Mouse (Mus musculus) kidney, embryonic 15.5 days (tissue): ENCODE measurements around the gene Mrpl23. TPM values are rescaled to one million over a fixed set of nuclear protein-coding genes. Genes with fewer than 3 reads are reported as not detected.

Experiments used
- ATAC-seq: fragments of 200-750 bp; cut with Nextera tagmentation; replicated peaks from 2 replicates; pipeline ENCODE4 v1.8.0; 2017; ENCODE audit warnings: moderate TSS enrichment; ENCODE audit not compliant: low FRiP score
- H3K27ac ChIP-seq: fragments of 300-500 bp; sonication (generic); 2 replicates; pipeline ENCODE4 v1.5.1; 2015; ENCODE audit warnings: mild to moderate bottlenecking, inconsistent platforms
- H3K27me3 ChIP-seq: fragments of 300-500 bp; sonication (generic); 2 replicates; pipeline ENCODE4 v1.6.1; 2015; ENCODE audit warnings: inconsistent platforms
- H3K36me3 ChIP-seq: fragments of 300-500 bp; sonication (generic); 2 replicates; pipeline ENCODE4 v1.6.1; 2015; ENCODE audit warnings: inconsistent platforms
- H3K4me1 ChIP-seq: fragments of 300-500 bp; sonication (generic); 2 replicates; pipeline ENCODE4 v1.6.1; 2015; ENCODE audit warnings: inconsistent platforms
- H3K4me2 ChIP-seq: fragments of 300-500 bp; sonication (generic); 2 replicates; pipeline ENCODE4 v1.6.1; 2015; ENCODE audit warnings: moderate library complexity, mild to moderate bottlenecking, inconsistent platforms
- H3K4me3 ChIP-seq: fragments of 300-500 bp; sonication (generic); replicated peaks from 2 replicates; pipeline ENCODE4 v1.5.1; 2015; ENCODE audit warnings: mild to moderate bottlenecking, inconsistent platforms
- H3K9ac ChIP-seq: fragments of 300-500 bp; sonication (generic); 2 replicates; pipeline ENCODE4 v1.6.1; 2015; ENCODE audit warnings: mild to moderate bottlenecking, inconsistent platforms
- H3K9me3 ChIP-seq: fragments of 300-500 bp; sonication (generic); replicated peaks from 2 replicates; pipeline ENCODE4 v1.6.1; 2016; ENCODE audit warnings: inconsistent platforms
- WGBS: fragments of 180-500 bp; shearing (Covaris S2); methylation state at CpG from one replicate; pipeline ENCODE4 v1.1.7; 2015; ENCODE audit warnings: mixed read lengths; 5-methylcytosine and 5-hydroxymethylcytosine counted together
- polyA plus RNA-seq: library from polyadenylated mRNA; unstranded; fragments of >200 nt; fragmentation: Nextera tagmentation; extraction: Ambion mirVana; gene quantifications from 2 replicates; pipeline ENCODE4 v1.2.1, GENCODE M21; 2015

Gene Mrpl23
- polyA plus RNA-seq, 1 experiment from 2014 or later = 25.8 TPM

DNA sequence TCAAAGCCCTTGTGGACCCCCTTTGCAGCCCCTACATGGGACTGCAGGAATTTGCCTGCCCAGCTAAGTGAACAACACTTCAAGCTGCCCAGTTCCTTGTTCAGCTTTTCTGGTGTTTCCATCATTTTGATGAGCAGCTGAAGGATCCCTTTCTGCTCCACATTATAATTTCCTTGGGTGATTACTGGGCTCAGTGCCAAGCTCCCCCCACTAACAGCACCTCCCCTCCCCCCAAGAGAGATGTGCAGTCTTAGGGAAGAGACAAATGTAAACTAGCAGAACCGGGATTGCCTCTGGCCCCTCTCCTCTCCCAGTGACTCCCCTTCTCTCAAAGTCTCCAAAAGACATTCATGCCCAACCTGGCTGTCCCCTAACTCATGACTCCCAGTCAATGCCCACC, 22.1 kb downstream of the Mrpl23 start:
- 10% methylated on average over 1 of the region's 1 CpGs for WGBS
- Histone ChIP-seq H3K9ac (peak overlapping the region; percentile 15; the same call in 1 of the 2 replicates), H3K9me3 (no peaks in the 10 kb centered on the region), H3K27me3 (no peaks in the 10 kb centered on the region), H3K36me3 (no peaks in the 10 kb centered on the region), H3K4me1 (peaks cover 60% of the 10 kb centered on the region), H3K4me2 (no peak overlapping the region), H3K4me3 (no peak overlapping the region), H3K27ac (peak overlapping the region; percentile 93)
- no peak for ATAC-seq

DNA sequence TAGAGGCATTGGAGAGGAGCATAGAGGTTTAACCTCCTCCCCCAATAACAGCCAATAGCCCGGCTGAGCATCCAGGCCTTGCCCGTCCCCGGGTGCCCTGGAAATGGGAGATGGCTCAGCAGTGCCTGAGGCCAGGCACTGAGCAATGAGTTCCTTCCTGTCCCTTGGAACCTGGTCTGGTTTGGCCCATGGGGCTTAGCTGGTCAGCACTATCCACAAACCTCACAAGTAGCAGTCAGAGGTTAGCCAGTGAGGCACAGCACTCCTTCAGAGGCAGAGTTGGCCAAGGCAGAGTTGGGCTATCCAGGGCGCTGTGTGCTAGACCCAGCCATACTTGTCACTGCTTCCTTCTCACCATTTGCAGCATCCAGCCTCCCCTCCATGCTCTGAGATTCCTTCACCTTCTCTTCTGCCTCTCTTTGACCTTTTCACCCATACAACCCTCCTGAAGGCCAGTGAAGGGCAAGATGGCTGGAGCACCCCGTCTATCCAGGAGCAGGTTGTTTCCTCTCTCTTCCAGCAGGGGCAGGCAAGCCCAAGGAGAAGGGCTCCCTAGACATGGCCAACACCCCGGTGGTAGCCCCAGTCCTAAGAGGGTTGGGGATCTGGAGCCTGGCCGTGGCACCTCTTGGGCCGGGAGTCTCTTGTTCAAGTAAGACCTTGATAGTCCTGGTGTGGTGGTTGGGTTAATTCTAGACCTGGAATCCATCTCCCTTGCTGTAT, 23.0 kb downstream of the Mrpl23 start:
- no peak overlapping the region for H3K4me3 ChIP-seq
- no peak overlapping the region for H3K9ac ChIP-seq
- H3K27ac ChIP-seq = no peak overlapping the region
- H3K36me3 ChIP-seq = no peaks in the 10 kb centered on the region
- no peak for ATAC-seq
- peaks cover 63% of the 10 kb centered on the region for H3K4me1 ChIP-seq
- no peak overlapping the region for H3K4me2 ChIP-seq
- no peaks in the 10 kb centered on the region for H3K27me3 ChIP-seq
- WGBS = 82% methylated on average over 8 of the region's 8 CpGs
- H3K9me3 ChIP-seq = no peaks in the 10 kb centered on the region

GRCm38 (mm10) chr7:142556089-142556476, 23.6 kb downstream of the Mrpl23 start:
- Histone ChIP-seq H3K36me3 (no peaks in the 10 kb centered on the region), H3K27ac (no peak overlapping the region), H3K4me1 (peaks cover 63% of the 10 kb centered on the region), H3K9me3 (no peaks in the 10 kb centered on the region), H3K9ac (no peak overlapping the region), H3K4me2 (no peak overlapping the region), H3K4me3 (no peak overlapping the region), H3K27me3 (no peaks in the 10 kb centered on the region)
- ATAC-seq = no peak
- 92% methylated on average over 2 of the region's 2 CpGs for WGBS

GRCm38 (mm10) chr7:142557696-142558095, 25.2 kb downstream of the Mrpl23 start:
- Histone ChIP-seq H3K27ac (no peak overlapping the region), H3K4me1 (peaks cover 68% of the 10 kb centered on the region), H3K4me3 (no peak overlapping the region)

GRCm38 (mm10) chr7:142558511-142559146, 26.1 kb downstream of the Mrpl23 start:
- H3K9ac ChIP-seq = no peak overlapping the region
- H3K9me3 ChIP-seq = no peaks in the 10 kb centered on the region
- peaks cover 68% of the 10 kb centered on the region for H3K4me1 ChIP-seq
- no peak overlapping the region for H3K4me3 ChIP-seq
- no peak overlapping the region for H3K4me2 ChIP-seq
- H3K36me3 ChIP-seq = no peaks in the 10 kb centered on the region
- 94% methylated on average over 9 of the region's 9 CpGs for WGBS
- H3K27ac ChIP-seq = no peak overlapping the region
- no peak for ATAC-seq
- no peaks in the 10 kb centered on the region for H3K27me3 ChIP-seq

More at GRCm38 (mm10) chr7:142557696-142558095, 25.2 kb downstream of the Mrpl23 start:
- H3K9ac ChIP-seq = no peak overlapping the region
- no peaks in the 10 kb centered on the region for H3K9me3 ChIP-seq
- H3K4me2 ChIP-seq = no peak overlapping the region
- no peaks in the 10 kb centered on the region for H3K27me3 ChIP-seq
- ATAC-seq = no peak
- no peaks in the 10 kb centered on the region for H3K36me3 ChIP-seq
- WGBS = 35% methylated on average over 6 of the region's 6 CpGs

- H3K4me1 ChIP-seq = peaks cover 68% of the 10 kb centered on the region
- H3K27me3 ChIP-seq = no peaks in the 10 kb centered on the region
- no peaks in the 10 kb centered on the region for H3K9me3 ChIP-seq
- H3K36me3 ChIP-seq = no peaks in the 10 kb centered on the region
- 50% methylated on average over 5 of the region's 5 CpGs for WGBS
- no peak overlapping the region for H3K4me3 ChIP-seq
- no peak overlapping the region for H3K4me2 ChIP-seq
- no peak for ATAC-seq
- H3K27ac ChIP-seq = no peak overlapping the region
- no peak overlapping the region for H3K9ac ChIP-seq
Measured at GRCm38 (mm10) chr7:142559651-142560175, 27.2 kb downstream of the Mrpl23 start.

DNA sequence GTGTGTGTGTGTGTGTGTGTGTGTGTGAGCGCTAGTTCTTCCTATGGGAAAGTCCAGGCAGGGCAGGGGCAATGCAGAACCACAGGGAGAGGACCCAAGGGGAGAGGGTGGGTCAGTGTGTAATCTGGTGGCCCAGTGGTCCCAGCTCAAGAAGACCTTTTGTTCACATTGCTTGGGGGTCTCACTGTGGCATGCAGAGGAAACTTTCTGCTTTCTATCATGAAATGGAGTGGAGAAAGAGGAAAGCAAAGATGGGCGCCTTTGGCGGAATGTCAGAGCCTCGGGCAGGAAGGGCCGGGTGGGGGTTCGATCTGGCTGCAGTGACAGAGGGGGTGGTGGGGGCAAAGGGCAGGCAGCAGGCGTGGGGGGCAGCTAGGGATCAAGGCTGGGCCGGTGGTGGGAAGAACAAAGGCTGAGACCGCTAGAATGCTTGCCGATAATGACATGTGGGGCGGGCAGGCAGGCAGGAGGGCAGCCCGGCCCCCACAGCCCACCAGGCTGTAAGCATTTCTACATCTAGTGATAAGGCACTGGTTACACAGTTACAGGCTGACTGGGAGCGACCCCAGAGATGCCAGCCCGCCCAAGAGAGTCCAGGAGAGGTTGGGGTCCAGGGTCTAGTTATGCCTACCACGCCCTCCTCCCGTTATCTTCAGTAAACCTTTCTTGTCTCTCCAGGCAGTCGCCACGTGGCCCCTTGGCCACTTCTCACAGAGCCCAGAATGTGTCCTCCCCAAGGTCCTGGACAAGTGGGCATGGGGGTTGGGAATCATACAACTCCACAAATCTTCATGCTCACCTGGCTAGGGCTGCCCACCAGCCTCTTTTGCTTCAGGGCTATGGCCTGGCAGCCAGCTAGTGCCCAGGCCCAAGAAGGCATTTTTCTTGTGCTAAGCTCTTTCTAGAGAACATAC, 28.7 kb downstream of the Mrpl23 start:
- Histone ChIP-seq H3K36me3 (no peaks in the 10 kb centered on the region), H3K27ac (peak overlapping the region; percentile 52), H3K9ac (0 out of 2 replicates have a peak overlapping the region, but pooled peaks have one; percentile 5), H3K9me3 (no peaks in the 10 kb centered on the region), H3K27me3 (no peaks in the 10 kb centered on the region), H3K4me2 (no peak overlapping the region), H3K4me3 (no peak overlapping the region), H3K4me1 (peaks cover 73% of the 10 kb centered on the region)
- ATAC-seq = no peak
- WGBS = 29% methylated on average over 18 of the region's 18 CpGs

DNA sequence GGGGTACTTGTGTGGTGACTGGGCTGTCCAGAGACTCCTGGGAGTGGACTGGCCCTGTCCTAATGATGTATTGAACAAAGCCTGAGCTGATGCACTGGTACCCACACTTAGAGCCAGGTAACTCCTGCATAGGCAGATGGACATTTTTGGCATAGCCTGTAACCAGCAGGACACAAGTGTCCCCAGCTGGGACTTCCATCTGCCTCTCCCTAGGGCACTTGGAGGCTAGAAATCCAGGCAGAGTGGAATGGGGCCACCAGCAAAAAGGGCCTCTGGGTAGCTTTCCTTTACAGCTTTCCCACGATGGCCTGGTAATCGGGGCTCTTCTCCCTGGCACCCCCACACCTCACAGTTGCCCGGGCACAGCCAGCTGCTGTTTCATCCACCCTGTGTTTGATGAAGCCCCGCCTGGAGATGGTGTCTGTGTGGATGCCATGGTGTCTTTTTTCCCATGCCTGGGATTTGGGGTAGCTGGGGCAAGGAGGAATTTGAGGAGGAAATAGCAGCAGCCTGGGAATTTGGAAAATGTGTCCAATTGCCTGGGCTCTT, 29.4 kb downstream of the Mrpl23 start:
- WGBS = 44% methylated on average over 4 of the region's 4 CpGs
- H3K27ac ChIP-seq = peak overlapping the region; percentile 52
- peaks cover 80% of the 10 kb centered on the region for H3K4me1 ChIP-seq

DNA sequence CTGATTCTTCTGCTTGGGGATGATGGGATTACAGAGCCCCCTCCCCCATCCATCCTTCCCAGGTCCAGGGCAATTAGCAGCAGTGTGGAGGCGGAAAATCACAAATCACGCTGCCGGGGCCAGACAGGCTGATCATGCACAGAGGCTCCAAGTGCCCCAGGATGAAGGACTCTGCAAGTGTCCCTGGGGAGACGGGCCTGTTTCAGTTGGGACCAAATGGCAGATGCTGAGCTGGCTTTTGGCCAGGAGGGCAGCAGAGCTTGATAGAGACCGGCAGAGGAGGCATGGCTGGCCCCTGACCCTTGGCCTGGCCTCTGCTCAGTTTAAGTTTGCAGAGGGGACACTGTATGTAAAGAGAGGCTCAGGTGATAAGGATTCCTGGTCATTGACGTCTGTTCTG, 30.7 kb downstream of the Mrpl23 start:
- H3K4me3 ChIP-seq = no peak overlapping the region
- H3K36me3 ChIP-seq = no peaks in the 10 kb centered on the region
- H3K9ac ChIP-seq = no peak overlapping the region
- 0 out of 2 replicates have a peak overlapping the region, but pooled peaks have one; percentile 42 for H3K27ac ChIP-seq
- no peak for ATAC-seq
- H3K9me3 ChIP-seq = no peaks in the 10 kb centered on the region
- peaks cover 81% of the 10 kb centered on the region for H3K4me1 ChIP-seq
- no peak overlapping the region for H3K4me2 ChIP-seq
- WGBS = 23% methylated on average over 6 of the region's 6 CpGs
- no peaks in the 10 kb centered on the region for H3K27me3 ChIP-seq

More for the DNA sequence above, 29.4 kb downstream of the Mrpl23 start:
- H3K4me2 ChIP-seq = no peak overlapping the region
- no peaks in the 10 kb centered on the region for H3K27me3 ChIP-seq
- no peak overlapping the region for H3K4me3 ChIP-seq
- no peaks in the 10 kb centered on the region for H3K36me3 ChIP-seq
- no peak overlapping the region for H3K9ac ChIP-seq
- ATAC-seq = no peak
- no peaks in the 10 kb centered on the region for H3K9me3 ChIP-seq

DNA sequence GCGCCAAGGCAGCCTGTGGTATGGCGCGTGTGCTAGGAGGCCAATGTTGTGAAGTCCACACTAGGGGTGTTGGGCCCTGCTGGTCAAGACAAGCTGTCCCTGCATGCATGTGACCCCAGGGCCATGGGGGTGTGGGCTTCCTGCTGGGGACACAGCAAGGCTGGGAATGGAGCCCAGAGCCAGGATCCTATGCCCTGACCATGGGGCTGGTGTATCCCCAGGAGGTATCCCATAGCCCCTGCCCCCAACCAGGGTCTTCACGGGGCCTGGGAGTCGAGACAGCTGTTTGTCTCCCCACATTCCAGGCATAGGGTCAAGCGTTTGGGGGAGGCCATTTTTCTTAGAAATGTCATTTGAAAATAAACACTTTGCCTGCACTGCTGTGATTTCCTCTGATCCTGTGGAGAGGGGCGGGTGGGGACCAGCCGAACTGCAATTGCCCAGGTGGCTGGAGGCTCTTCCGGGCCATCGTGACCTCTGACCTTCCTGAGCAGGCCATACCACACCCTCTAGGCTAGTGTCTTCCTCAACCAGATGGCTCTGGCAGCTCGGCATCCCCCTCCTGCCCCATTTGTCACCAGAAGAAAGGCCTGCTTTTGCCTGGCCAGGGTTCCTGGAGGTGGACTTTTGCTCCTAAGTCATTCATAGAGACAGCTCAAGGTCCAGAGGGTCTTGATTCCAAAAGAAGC, 32.6 kb downstream of the Mrpl23 start:
- Histone ChIP-seq H3K9ac (no peak overlapping the region), H3K27ac (peak overlapping the region; percentile 75), H3K36me3 (no peaks in the 10 kb centered on the region), H3K9me3 (no peaks in the 10 kb centered on the region), H3K4me2 (no peak overlapping the region), H3K4me1 (peaks cover 94% of the 10 kb centered on the region), H3K4me3 (no peak overlapping the region), H3K27me3 (no peaks in the 10 kb centered on the region)
- peak; percentile 52 for ATAC-seq
- 25% methylated on average over 11 of the region's 11 CpGs for WGBS

GRCm38 (mm10) chr7:142566512-142566911, 34.0 kb downstream of the Mrpl23 start:
- Histone ChIP-seq H3K27ac (no peak overlapping the region), H3K4me1 (peaks cover 96% of the 10 kb centered on the region), H3K36me3 (no peaks in the 10 kb centered on the region), H3K4me2 (no peak overlapping the region), H3K9ac (no peak overlapping the region), H3K27me3 (no peaks in the 10 kb centered on the region), H3K9me3 (no peaks in the 10 kb centered on the region), H3K4me3 (no peak overlapping the region)
- WGBS = 61% methylated on average over 9 of the region's 9 CpGs
- ATAC-seq = no peak
